Mouse (Mus musculus) kidney, adult 18-20 months (tissue): ENCODE results near the gene Kcnb1.

Source experiments
- DNase-seq: peaks from one replicate; pipeline ENCODE4 v3.0.0; 2021

Kcnb1 gene

GRCm38 (mm10) chr2:167077199-167077962, 112.6 kb downstream of the Kcnb1 start:
- no peak for DNase-seq

- no peak for DNase-seq
Observed at GRCm38 (mm10) chr2:167076759-167077158, 113.2 kb downstream of the Kcnb1 start.

GRCm38 (mm10) chr2:167076352-167076751, 113.6 kb downstream of the Kcnb1 start:
- no peak for DNase-seq

DNA sequence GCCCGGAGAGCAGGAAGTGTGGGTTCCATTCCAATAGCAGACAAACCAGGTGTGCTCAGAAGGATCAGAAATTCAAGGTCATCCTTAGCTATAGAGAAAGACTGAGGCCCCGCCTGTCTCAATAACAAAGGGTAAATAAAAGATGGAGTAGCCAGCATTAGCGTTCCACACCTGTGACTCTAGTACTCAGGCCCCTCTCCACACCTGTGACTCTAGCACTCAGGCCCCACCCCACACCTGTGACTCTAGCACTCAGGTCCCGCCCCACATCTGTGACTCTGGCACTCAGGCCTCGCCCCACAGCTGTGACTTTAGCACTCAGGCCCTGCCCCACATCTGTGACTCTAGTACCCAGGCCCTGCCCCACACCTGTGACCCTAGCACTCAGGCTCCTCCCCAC, 115.4 kb downstream of the Kcnb1 start:
- DNase-seq = no peak

DNA sequence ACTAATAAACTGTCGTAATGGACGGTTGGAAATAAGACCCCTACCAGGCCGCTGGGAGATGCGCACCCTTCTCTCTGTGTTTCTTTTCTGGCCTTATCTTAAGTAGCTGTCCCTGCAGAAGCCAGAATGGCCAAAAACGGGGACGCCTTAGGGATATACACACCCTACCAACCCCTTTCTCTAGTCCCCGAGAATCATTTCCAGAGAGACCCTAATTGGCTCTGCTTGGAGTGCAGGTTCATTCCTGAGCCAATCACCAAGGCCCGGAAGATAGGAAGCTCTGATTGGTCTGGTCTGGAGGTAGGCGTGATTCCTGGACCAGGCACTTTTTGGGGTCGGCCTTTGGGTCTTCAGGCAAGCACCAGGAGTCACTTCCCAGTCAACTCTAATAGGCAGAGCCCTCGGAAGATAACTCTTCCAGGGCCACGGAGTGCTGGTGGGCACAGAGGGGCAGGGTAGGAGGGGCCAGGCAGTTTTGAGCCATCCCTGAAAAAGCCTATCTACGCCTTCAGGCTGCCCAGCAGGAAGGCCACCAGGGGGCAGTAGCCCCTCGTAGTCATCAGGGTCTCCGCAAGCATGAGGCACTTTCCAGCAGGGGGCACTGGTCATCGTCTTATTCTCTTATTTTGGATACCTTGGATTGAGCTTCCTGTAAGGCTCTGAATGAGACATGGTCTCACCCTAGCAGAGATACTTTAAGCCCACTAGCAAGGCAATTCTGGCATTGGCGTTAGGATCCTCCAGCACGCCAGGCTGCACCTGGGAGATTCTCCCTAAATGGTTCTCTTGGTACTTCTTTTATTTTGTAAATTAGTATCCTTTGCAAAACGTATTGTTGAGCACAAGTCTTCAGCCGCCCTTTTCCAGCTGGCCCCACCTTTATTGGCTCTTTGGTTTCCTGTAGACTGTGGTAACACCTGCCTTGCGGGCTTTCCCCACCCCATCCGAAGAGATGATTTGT, 118.0 kb downstream of the Kcnb1 start:
- peak; percentile 96 for DNase-seq

- DNase-seq = no peak
Observed at GRCm38 (mm10) chr2:167071266-167071640, 118.7 kb downstream of the Kcnb1 start.

- DNase-seq = no peak
Observed at GRCm38 (mm10) chr2:167070341-167070740, 119.6 kb downstream of the Kcnb1 start.

GRCm38 (mm10) chr2:167067575-167067974, 122.4 kb downstream of the Kcnb1 start:
- DNase-seq = no peak

GRCm38 (mm10) chr2:167066528-167067516, 123.1 kb downstream of the Kcnb1 start:
- no peak for DNase-seq

DNA sequence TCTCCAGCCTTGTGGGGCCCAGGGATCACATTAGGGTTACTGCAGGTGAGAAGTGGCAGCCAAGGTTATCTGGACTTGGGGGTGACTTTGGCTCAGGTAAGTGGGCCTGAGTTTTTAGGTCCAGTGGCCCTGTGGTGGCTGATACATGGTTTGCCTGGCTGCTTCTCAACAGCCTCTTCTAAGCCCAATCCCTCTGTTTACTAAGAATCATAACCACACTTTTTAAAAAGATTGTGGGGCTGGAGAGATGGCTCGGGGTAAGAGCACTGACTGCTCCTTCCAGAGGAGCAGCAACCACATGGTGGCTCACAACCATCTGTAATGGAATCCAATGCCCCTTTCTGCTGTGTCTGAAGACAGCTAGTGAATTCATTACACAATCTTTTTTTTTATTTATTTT, 123.9 kb downstream of the Kcnb1 start:
- DNase-seq = no peak

DNA sequence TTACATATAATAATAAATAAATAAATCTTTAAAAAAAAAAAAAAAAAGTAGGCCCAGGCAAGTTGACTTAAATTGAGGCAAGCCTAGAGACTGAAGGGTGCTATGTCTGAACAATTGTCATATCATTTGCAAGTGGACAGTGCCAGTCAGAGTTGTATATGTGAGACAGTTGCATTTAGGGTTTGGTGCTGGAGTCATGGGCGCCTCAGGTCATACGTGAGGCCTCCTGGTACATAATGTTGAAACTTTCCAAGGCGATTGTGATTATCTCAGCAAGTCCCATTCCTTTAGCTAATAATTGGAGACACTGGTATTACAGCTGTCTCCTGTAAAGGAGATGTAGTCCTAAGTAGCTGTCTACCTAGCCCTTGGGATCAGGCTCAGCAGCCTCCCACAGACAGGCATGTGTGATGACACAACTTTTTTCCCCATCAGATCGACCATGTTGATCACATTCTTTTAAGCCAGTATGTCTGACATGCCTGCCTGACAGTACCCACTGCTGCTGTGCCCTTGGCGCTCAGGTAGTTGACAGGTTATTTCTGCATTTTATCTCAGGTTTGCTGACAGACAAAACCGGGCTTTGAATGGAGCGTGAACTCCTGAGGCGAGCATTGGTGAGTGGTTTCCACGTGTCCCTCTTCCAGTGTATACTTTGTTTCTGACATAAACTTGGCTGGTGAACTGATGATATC, 125.2 kb downstream of the Kcnb1 start:
- no peak for DNase-seq

DNA sequence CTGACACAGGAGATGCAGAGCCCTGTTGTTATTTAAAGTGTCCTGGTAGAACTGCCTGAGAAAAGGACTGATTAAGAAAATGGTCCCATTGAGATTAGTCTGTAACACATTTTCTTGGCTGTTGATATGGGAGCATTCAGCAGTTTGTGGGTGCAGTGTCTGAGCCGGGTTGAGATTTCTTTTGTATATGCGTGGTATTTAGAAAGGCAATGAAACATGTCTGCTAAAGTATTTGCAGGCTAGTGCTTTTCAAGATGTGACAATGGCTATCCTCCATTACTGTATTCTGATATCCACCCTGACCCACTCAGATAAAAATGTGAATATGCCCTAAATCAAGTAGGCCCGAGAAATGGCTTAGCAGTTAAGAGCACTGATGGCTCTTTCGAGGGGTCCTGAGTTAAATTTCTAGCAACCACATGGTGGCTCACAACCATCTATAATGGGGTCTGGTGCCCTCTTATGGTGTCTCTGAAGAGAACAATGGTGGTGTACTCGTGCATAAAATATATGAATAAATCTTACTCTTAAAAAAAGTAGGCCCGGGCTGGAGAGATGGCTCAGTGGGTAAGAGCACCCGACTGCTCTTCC, 126.0 kb downstream of the Kcnb1 start:
- DNase-seq = no peak

GRCm38 (mm10) chr2:167062965-167063880, 126.7 kb downstream of the Kcnb1 start, which contains the start of gene Znfx1:
Gene Znfx1, minus strand, starts transcription at chr2:167063015.
- DNase-seq = peak; percentile 98

- DNase-seq = peak; percentile 95
Observed at GRCm38 (mm10) chr2:167062497-167062911, 127.5 kb downstream of the Kcnb1 start.

GRCm38 (mm10) chr2:167061381-167062034, 128.4 kb downstream of the Kcnb1 start:
- no peak for DNase-seq

GRCm38 (mm10) chr2:167060761-167061160, 129.2 kb downstream of the Kcnb1 start:
- no peak for DNase-seq

DNA sequence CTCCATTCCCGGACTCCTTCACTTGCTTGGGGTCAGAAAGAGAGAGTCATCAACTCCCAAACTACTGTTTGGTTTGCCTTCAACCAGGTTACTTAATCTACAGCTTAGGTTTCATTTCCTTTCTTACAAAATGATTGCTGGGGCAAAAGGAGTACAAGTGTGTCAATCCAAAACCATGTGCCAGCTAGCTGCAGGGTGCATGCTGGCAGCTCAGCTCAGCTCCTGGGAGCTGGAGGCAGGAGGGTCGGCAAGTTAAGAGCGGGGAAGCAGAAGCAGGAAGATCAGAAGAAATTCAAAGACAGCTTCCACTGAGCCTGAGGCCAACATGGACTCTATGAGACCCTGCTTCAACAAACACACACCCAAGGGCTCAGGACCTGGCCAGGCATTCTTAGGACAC, 129.6 kb downstream of the Kcnb1 start:
- DNase-seq = no peak

GRCm38 (mm10) chr2:167059960-167060359, 130.0 kb downstream of the Kcnb1 start:
- DNase-seq = peak; percentile 65

GRCm38 (mm10) chr2:167059536-167059935, 130.4 kb downstream of the Kcnb1 start:
- DNase-seq = no peak
